In the genomic region with DNA sequence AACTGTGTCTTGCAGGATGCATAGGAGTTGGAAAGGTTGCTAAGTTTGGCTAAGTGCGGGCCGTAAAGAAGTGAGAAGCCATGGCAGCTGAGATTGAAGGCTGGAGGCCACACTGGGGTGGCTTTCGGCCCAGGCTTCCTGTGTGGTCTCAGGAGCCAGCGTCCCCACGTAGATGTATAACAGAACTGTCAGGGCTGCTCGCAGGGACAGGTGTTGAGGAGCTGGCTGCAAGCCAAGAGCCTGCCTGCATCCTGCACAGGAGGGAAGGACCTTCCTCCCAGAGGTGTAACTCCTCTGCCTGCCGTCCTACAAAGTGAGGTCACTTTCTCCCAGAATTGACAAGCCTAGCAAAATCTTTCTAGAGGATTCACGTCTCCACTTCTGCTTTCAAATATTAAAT, we compare ENCODE assay signal across 11 mouse cellular contexts. TPM values are rescaled to one million over a fixed set of nuclear protein-coding genes. Genes with fewer than 3 reads are reported as not detected.
DNase-seq lines count a peak whose midpoint lies in the region; ATAC-seq and TF ChIP-seq lines count a peak whose summit lies in the region.
"Had no signal": no experiment of that assay in that cellular context is flagged by ENCODE, and none has a peak within 500 bp of the region (broad histone marks: within the 10 kb centered on the region; RNA-seq: fewer than 3 reads in every experiment).

No protein-coding gene starts in this region.

- 72% methylated on average over 8 of the region's 8 CpGs for WGBS in forebrain, embryonic 12.5 days
- 61% methylated on average over 8 of the region's 8 CpGs for WGBS in forebrain, embryonic 13.5 days
- 20% methylated on average over 8 of the region's 8 CpGs for WGBS in lung, embryonic 14.5 days

- H3K4me1 ChIP-seq in forebrain, embryonic 12.5 days, result peaks cover 5% of the 10 kb centered on the region
- no peaks in the 10 kb centered on the region for H3K4me1 ChIP-seq in forebrain, embryonic 13.5 days
- no peaks in the 10 kb centered on the region for H3K4me1 ChIP-seq in lung, embryonic 14.5 days (ENCODE audit: insufficient read depth)

- H3K4me3 ChIP-seq in forebrain, embryonic 12.5 days (replicated peaks), result no peak overlapping the region
- H3K4me3 ChIP-seq in forebrain, embryonic 13.5 days, result no peak overlapping the region
- H3K4me3 ChIP-seq in lung, embryonic 14.5 days (ENCODE audit: low read depth, low read length), result no peak overlapping the region
- H3K4me3 ChIP-seq: heart, embryonic 13.5 days had no signal

- no peaks in the 10 kb centered on the region for H3K36me3 ChIP-seq in forebrain, embryonic 12.5 days (replicated peaks)
- H3K36me3 ChIP-seq in forebrain, embryonic 13.5 days (ENCODE audit: poor library complexity, severe bottlenecking), result no peaks in the 10 kb centered on the region
- no peaks in the 10 kb centered on the region for H3K36me3 ChIP-seq in lung, embryonic 14.5 days (ENCODE audit: insufficient read depth)
- H3K36me3 ChIP-seq: heart, embryonic 13.5 days had no signal

- TF ChIP-seq CTCF in lung, embryonic 14.5 days (IDR thresholded peaks at IDR 0.05; ENCODE audit: low read depth), result no peak

- no peak for ATAC-seq in forebrain, embryonic 12.5 days (ENCODE audit: low FRiP score)
- ATAC-seq in forebrain, embryonic 13.5 days, result no peak
- ATAC-seq in lung, embryonic 14.5 days (ENCODE audit: insufficient read depth), result no peak
- peak; percentile 7 for ATAC-seq in inflammation-experienced regulatory T-cells, adult 6 months
- ATAC-seq: forebrain, postnatal 0 days had no signal

- no peaks in the 10 kb centered on the region for H3K9me3 ChIP-seq in forebrain, embryonic 12.5 days
- H3K9me3 ChIP-seq in forebrain, embryonic 13.5 days (replicated peaks), result no peaks in the 10 kb centered on the region
- no peaks in the 10 kb centered on the region for H3K9me3 ChIP-seq in lung, embryonic 14.5 days (ENCODE audit: low read depth, low read length)
- H3K9me3 ChIP-seq: heart, embryonic 13.5 days had no signal

- no peak overlapping the region for H3K4me2 ChIP-seq in forebrain, embryonic 12.5 days
- H3K4me2 ChIP-seq in forebrain, embryonic 13.5 days, result no peak overlapping the region
- no peak overlapping the region for H3K4me2 ChIP-seq in lung, embryonic 14.5 days
- H3K4me2 ChIP-seq: heart, embryonic 13.5 days had no signal

- no peaks in the 10 kb centered on the region for H3K27me3 ChIP-seq in forebrain, embryonic 12.5 days
- H3K27me3 ChIP-seq in forebrain, embryonic 13.5 days, result no peaks in the 10 kb centered on the region
- no peaks in the 10 kb centered on the region for H3K27me3 ChIP-seq in lung, embryonic 14.5 days (ENCODE audit: insufficient read depth, low read length)
- H3K27me3 ChIP-seq: heart, embryonic 13.5 days had no signal

- no peak overlapping the region for H3K9ac ChIP-seq in forebrain, embryonic 12.5 days
- no peak overlapping the region for H3K9ac ChIP-seq in forebrain, embryonic 13.5 days
- no peak overlapping the region for H3K9ac ChIP-seq in lung, embryonic 14.5 days
- H3K9ac ChIP-seq: forebrain, postnatal 0 days; heart, embryonic 13.5 days had no signal

- peak; percentile 63 for DNase-seq in lung, embryonic 14.5 days
- no peak for DNase-seq in lung, adult 18-20 months
- DNase-seq in thymus, postnatal 0 days (ENCODE audit: low spot score), result peak; percentile 54
- no peak for DNase-seq in right cerebral cortex, adult 2 months (ENCODE audit: low spot score in 2 of 2)
- no peak for DNase-seq in testis, postnatal 10 days (ENCODE audit: low spot score)
- DNase-seq: embryo, embryonic 11 days; forebrain, postnatal 0 days had no signal

- peak overlapping the region; percentile 14; the same call in 1 of the 2 replicates for H3K27ac ChIP-seq in forebrain, embryonic 12.5 days
- H3K27ac ChIP-seq in forebrain, embryonic 13.5 days, result no peak overlapping the region
- H3K27ac ChIP-seq in lung, embryonic 14.5 days (ENCODE audit: low read depth), result no peak overlapping the region
- H3K27ac ChIP-seq: heart, embryonic 13.5 days had no signal

RNA-seq across cellular contexts. Expression of gene Stk10, which starts 25.6 kb away (rescaled TPM):
- 2.3 and 2.4 TPM in 2 replicates for polyA plus RNA-seq in forebrain, embryonic 12.5 days (2016; fragmentation: Nextera tagmentation; extraction: Ambion mirVana)
- polyA plus RNA-seq in forebrain, embryonic 13.5 days (2015; fragmentation: Nextera tagmentation; extraction: Ambion mirVana), result 1.3 TPM in 2 replicates
- 1.9 and 2.0 TPM in 2 replicates for polyA plus RNA-seq in lung, embryonic 14.5 days (2014; fragmentation: Nextera tagmentation; extraction: Ambion mirVana)
- polyA plus RNA-seq in inflammation-experienced regulatory T-cells, adult 6 months (2017; shearing (Covaris generic)), result 100 to 1,000 TPM in 1 of 3 experiments, 10 to 100 TPM in 2; 70.6 to 116 (median 97.1) TPM
- polyA plus RNA-seq in thymus, postnatal 0 days (2015; fragmentation: Nextera tagmentation; extraction: Ambion mirVana), result 10.6 and 12.9 TPM in 2 replicates

RNA-seq across cellular contexts. Expression of gene Efcab9, which starts 26.8 kb away (rescaled TPM):
- polyA plus RNA-seq in forebrain, embryonic 12.5 days (2016; fragmentation: Nextera tagmentation; extraction: Ambion mirVana), result 0.27 TPM in 1 of 2 replicates, not detected in the other
- polyA plus RNA-seq in forebrain, embryonic 13.5 days (2015; fragmentation: Nextera tagmentation; extraction: Ambion mirVana), result 0.27 and 0.33 TPM in 2 replicates
- 0.37 TPM in 1 of 2 replicates, not detected in the other for polyA plus RNA-seq in lung, embryonic 14.5 days (2014; fragmentation: Nextera tagmentation; extraction: Ambion mirVana)
- 1 to 10 TPM in 2 of 3 experiments, not detected in 1; 1.3 to 1.9 TPM for polyA plus RNA-seq in inflammation-experienced regulatory T-cells, adult 6 months (2017; shearing (Covaris generic))
- 1.9 and 2.1 TPM in 2 replicates for polyA plus RNA-seq in thymus, postnatal 0 days (2015; fragmentation: Nextera tagmentation; extraction: Ambion mirVana)

Comparison
In these comparisons a context has a peak if more than half of its experiments do, and no peak if none do; other contexts are left out.
1. DNase-seq: peak in lung, embryonic 14.5 days (single experiment) and thymus, postnatal 0 days (single experiment); none in lung, adult 18-20 months (0 of 2), right cerebral cortex, adult 2 months (0 of 2) and testis, postnatal 10 days (single experiment).